Mouse (Mus musculus): ENCODE measurements around the gene Map3k12. TPM values are rescaled to one million over a fixed set of nuclear protein-coding genes. Genes with fewer than 3 reads are reported as not detected.

Gene Map3k12
- polyA plus RNA-seq, 1 experiment from 2014 or later = 10.4 TPM

- Histone ChIP-seq H3K27me3 (ENCODE audit: control insufficient read depth, insufficient read depth, low read length) (no peaks in the 10 kb centered on the region), H3K9ac (ENCODE audit: low read length) (peak overlapping the region; percentile 83), H3K4me2 (ENCODE audit: low read length) (peak overlapping the region; percentile 98), H3K4me3 (ENCODE audit: control insufficient read depth in 1 of 2, insufficient read depth in 1 of 2, low read depth in 1 of 2, low read length in 2 of 2) (peak overlapping the region; percentile 57 to 88), H3K36me3 (ENCODE audit: control insufficient read depth, insufficient read depth, low read length) (peaks cover 34% of the 10 kb centered on the region), H3K9me3 (ENCODE audit: control insufficient read depth, low read length) (no peaks in the 10 kb centered on the region), H3K4me1 (ENCODE audit: control insufficient read depth in 2 of 2, insufficient read depth in 2 of 2, low read length in 2 of 2) (peaks cover 12 to 30% of the 10 kb centered on the region in 2 experiments), H3K27ac (replicated peaks in 1 of 2; ENCODE audit: control insufficient read depth in 1 of 2, insufficient read depth in 1 of 2, low read depth in 2 of 2, low read length in 2 of 2) (peak overlapping the region; percentile 98 to 100)
- no peak for ATAC-seq (ENCODE audit: insufficient number of reproducible peaks, insufficient read depth, low FRiP score, low read depth)
- 19% methylated on average over 9 of the region's 9 CpGs for WGBS
Observed at GRCm38 (mm10) chr15:102518859-102519201, 2.0 kb upstream of the Map3k12 start.

- Histone ChIP-seq H3K9me3 (ENCODE audit: control insufficient read depth, low read length) (no peaks in the 10 kb centered on the region), H3K4me3 (ENCODE audit: control insufficient read depth in 1 of 2, insufficient read depth in 1 of 2, low read depth in 1 of 2, low read length in 2 of 2) (peak within 1 kb of the TSS; percentile 57 to 88), H3K4me1 (ENCODE audit: control insufficient read depth in 2 of 2, insufficient read depth in 2 of 2, low read length in 2 of 2) (peaks cover 12 to 30% of the 10 kb centered on the region in 2 experiments), H3K27ac (replicated peaks in 1 of 2; ENCODE audit: control insufficient read depth in 1 of 2, insufficient read depth in 1 of 2, low read depth in 2 of 2, low read length in 2 of 2) (peak within 1 kb of the TSS; percentile 98 to 100), H3K9ac (ENCODE audit: low read length) (peak within 1 kb of the TSS; percentile 83), H3K4me2 (ENCODE audit: low read length) (peak within 1 kb of the TSS; percentile 98), H3K27me3 (ENCODE audit: control insufficient read depth, insufficient read depth, low read length) (no peaks in the 10 kb centered on the region), H3K36me3 (ENCODE audit: control insufficient read depth, insufficient read depth, low read length) (peaks cover 30% of the 10 kb centered on the region)
- under 1% methylated on average over 60 of the region's 60 CpGs for WGBS
- peak; percentile 90 for ATAC-seq (ENCODE audit: insufficient number of reproducible peaks, insufficient read depth, low FRiP score, low read depth)
Observed at GRCm38 (mm10) chr15:102517976-102518858, 1.4 kb upstream of the Map3k12 start, which contains the start of gene Tarbp2. Gene Tarbp2, plus strand, starts transcription at chr15:102518192.

- Histone ChIP-seq H3K4me1 (ENCODE audit: control insufficient read depth in 2 of 2, insufficient read depth in 2 of 2, low read length in 2 of 2) (peaks cover 12 to 30% of the 10 kb centered on the region in 2 experiments), H3K4me3 (ENCODE audit: control insufficient read depth in 1 of 2, insufficient read depth in 1 of 2, low read depth in 1 of 2, low read length in 2 of 2) (peak overlapping the region; percentile 50 to 57), H3K9me3 (ENCODE audit: control insufficient read depth, low read length) (no peaks in the 10 kb centered on the region), H3K36me3 (ENCODE audit: control insufficient read depth, insufficient read depth, low read length) (peaks cover 26% of the 10 kb centered on the region), H3K27ac (replicated peaks in 1 of 2; ENCODE audit: control insufficient read depth in 1 of 2, insufficient read depth in 1 of 2, low read depth in 2 of 2, low read length in 2 of 2) (peak overlapping the region; percentile 90 to 98), H3K27me3 (ENCODE audit: control insufficient read depth, insufficient read depth, low read length) (no peaks in the 10 kb centered on the region), H3K9ac (ENCODE audit: low read length) (peak overlapping the region; percentile 80), H3K4me2 (ENCODE audit: low read length) (peak overlapping the region; percentile 98)
- no peak; the same call in 1 of the 2 replicates for ATAC-seq (ENCODE audit: insufficient number of reproducible peaks, insufficient read depth, low FRiP score, low read depth)
- under 1% methylated on average over 10 of the region's 10 CpGs for WGBS
Observed at GRCm38 (mm10) chr15:102517631-102517975, 739 bp upstream of the Map3k12 start.

GRCm38 (mm10) chr15:102516293-102516692, 571 bp downstream of the Map3k12 start:
- Histone ChIP-seq H3K36me3 (ENCODE audit: control insufficient read depth, insufficient read depth, low read length) (peaks cover 13% of the 10 kb centered on the region), H3K4me1 (ENCODE audit: control insufficient read depth in 2 of 2, insufficient read depth in 2 of 2, low read length in 2 of 2) (peaks cover 14 to 36% of the 10 kb centered on the region in 2 experiments), H3K4me2 (ENCODE audit: low read length) (peak overlapping the region; percentile 98), H3K27ac (replicated peaks in 1 of 2; ENCODE audit: control insufficient read depth in 1 of 2, insufficient read depth in 1 of 2, low read depth in 2 of 2, low read length in 2 of 2) (peak overlapping the region in 1 of 2 experiments; percentile 98; a peak in 2 of 4 replicates), H3K4me3 (ENCODE audit: control insufficient read depth in 1 of 2, insufficient read depth in 1 of 2, low read depth in 1 of 2, low read length in 2 of 2) (peak overlapping the region; percentile 50 to 57), H3K9ac (ENCODE audit: low read length) (peak overlapping the region; percentile 80), H3K27me3 (ENCODE audit: control insufficient read depth, insufficient read depth, low read length) (no peaks in the 10 kb centered on the region), H3K9me3 (ENCODE audit: control insufficient read depth, low read length) (no peaks in the 10 kb centered on the region)
- ATAC-seq (ENCODE audit: insufficient number of reproducible peaks, insufficient read depth, low FRiP score, low read depth) = no peak
- 3% methylated on average over 12 of the region's 12 CpGs for WGBS

GRCm38 (mm10) chr15:102515791-102516190, 1.1 kb downstream of the Map3k12 start:
- Histone ChIP-seq H3K27ac (replicated peaks in 1 of 2; ENCODE audit: control insufficient read depth in 1 of 2, insufficient read depth in 1 of 2, low read depth in 2 of 2, low read length in 2 of 2) (no peak overlapping the region), H3K4me1 (ENCODE audit: control insufficient read depth in 2 of 2, insufficient read depth in 2 of 2, low read length in 2 of 2) (peaks cover 16 to 40% of the 10 kb centered on the region in 2 experiments), H3K4me3 (ENCODE audit: control insufficient read depth in 1 of 2, insufficient read depth in 1 of 2, low read depth in 1 of 2, low read length in 2 of 2) (peak overlapping the region; percentile 50 to 57; a peak in 3 of 4 replicates), H3K9ac (ENCODE audit: low read length) (peak overlapping the region; percentile 80; the same call in 1 of the 2 replicates), H3K27me3 (ENCODE audit: control insufficient read depth, insufficient read depth, low read length) (no peaks in the 10 kb centered on the region), H3K4me2 (ENCODE audit: low read length) (peak overlapping the region; percentile 98), H3K36me3 (ENCODE audit: control insufficient read depth, insufficient read depth, low read length) (peaks cover 8% of the 10 kb centered on the region), H3K9me3 (ENCODE audit: control insufficient read depth, low read length) (no peaks in the 10 kb centered on the region)
- 55% methylated on average over 4 of the region's 4 CpGs for WGBS
- no peak for ATAC-seq (ENCODE audit: insufficient number of reproducible peaks, insufficient read depth, low FRiP score, low read depth)

- Histone ChIP-seq H3K9me3 (ENCODE audit: control insufficient read depth, low read length) (no peaks in the 10 kb centered on the region), H3K4me1 (ENCODE audit: control insufficient read depth in 2 of 2, insufficient read depth in 2 of 2, low read length in 2 of 2) (peaks cover 13 to 36% of the 10 kb centered on the region in 2 experiments), H3K4me3 (ENCODE audit: control insufficient read depth in 1 of 2, insufficient read depth in 1 of 2, low read depth in 1 of 2, low read length in 2 of 2) (no peak overlapping the region), H3K9ac (ENCODE audit: low read length) (no peak overlapping the region), H3K4me2 (ENCODE audit: low read length) (no peak overlapping the region), H3K27ac (replicated peaks in 1 of 2; ENCODE audit: control insufficient read depth in 1 of 2, insufficient read depth in 1 of 2, low read depth in 2 of 2, low read length in 2 of 2) (no peak overlapping the region), H3K36me3 (ENCODE audit: control insufficient read depth, insufficient read depth, low read length) (peaks cover 5% of the 10 kb centered on the region; the same call in 1 of the 2 replicates), H3K27me3 (ENCODE audit: control insufficient read depth, insufficient read depth, low read length) (no peaks in the 10 kb centered on the region)
- WGBS = 93% methylated on average over 2 of the region's 2 CpGs
- ATAC-seq (ENCODE audit: insufficient number of reproducible peaks, insufficient read depth, low FRiP score, low read depth) = no peak
Observed at GRCm38 (mm10) chr15:102515261-102515660, 1.6 kb downstream of the Map3k12 start.

- H3K36me3 ChIP-seq (ENCODE audit: control insufficient read depth, insufficient read depth, low read length) = peaks cover 4% of the 10 kb centered on the region; the same call in 1 of the 2 replicates
- no peak overlapping the region for H3K4me3 ChIP-seq (ENCODE audit: control insufficient read depth in 1 of 2, insufficient read depth in 1 of 2, low read depth in 1 of 2, low read length in 2 of 2)
- no peak overlapping the region for H3K4me2 ChIP-seq (ENCODE audit: low read length)
- H3K27me3 ChIP-seq (ENCODE audit: control insufficient read depth, insufficient read depth, low read length) = no peaks in the 10 kb centered on the region
- H3K9me3 ChIP-seq (ENCODE audit: control insufficient read depth, low read length) = no peaks in the 10 kb centered on the region
- no peak overlapping the region for H3K9ac ChIP-seq (ENCODE audit: low read length)
- WGBS = 80% methylated on average over 3 of the region's 3 CpGs
- ATAC-seq (ENCODE audit: insufficient number of reproducible peaks, insufficient read depth, low FRiP score, low read depth) = no peak
- no peak overlapping the region for H3K27ac ChIP-seq (replicated peaks in 1 of 2; ENCODE audit: control insufficient read depth in 1 of 2, insufficient read depth in 1 of 2, low read depth in 2 of 2, low read length in 2 of 2)
- H3K4me1 ChIP-seq (ENCODE audit: control insufficient read depth in 2 of 2, insufficient read depth in 2 of 2, low read length in 2 of 2) = peaks cover 13 to 27% of the 10 kb centered on the region in 2 experiments
Observed at GRCm38 (mm10) chr15:102513004-102513403, 3.9 kb downstream of the Map3k12 start.

Measured in heart, embryonic 14.5 days (tissue).